Mouse (Mus musculus) G1E (cell line): Measurements from ENCODE around the gene Umps.

ENCODE experiments used
- CTCF ChIP-seq: IDR thresholded peaks from 2 replicates; pipeline ENCODE4 v1.5.1; 2012; ENCODE audit warnings: low read depth, low read length, inconsistent platforms, mixed read lengths
- POLR2AphosphoS5 ChIP-seq: IDR thresholded peaks from 2 replicates; pipeline ENCODE4 v1.6.1; 2012; ENCODE audit warnings: low read depth, low read length, inconsistent platforms; ENCODE audit not compliant: insufficient replicate concordance

DNA sequence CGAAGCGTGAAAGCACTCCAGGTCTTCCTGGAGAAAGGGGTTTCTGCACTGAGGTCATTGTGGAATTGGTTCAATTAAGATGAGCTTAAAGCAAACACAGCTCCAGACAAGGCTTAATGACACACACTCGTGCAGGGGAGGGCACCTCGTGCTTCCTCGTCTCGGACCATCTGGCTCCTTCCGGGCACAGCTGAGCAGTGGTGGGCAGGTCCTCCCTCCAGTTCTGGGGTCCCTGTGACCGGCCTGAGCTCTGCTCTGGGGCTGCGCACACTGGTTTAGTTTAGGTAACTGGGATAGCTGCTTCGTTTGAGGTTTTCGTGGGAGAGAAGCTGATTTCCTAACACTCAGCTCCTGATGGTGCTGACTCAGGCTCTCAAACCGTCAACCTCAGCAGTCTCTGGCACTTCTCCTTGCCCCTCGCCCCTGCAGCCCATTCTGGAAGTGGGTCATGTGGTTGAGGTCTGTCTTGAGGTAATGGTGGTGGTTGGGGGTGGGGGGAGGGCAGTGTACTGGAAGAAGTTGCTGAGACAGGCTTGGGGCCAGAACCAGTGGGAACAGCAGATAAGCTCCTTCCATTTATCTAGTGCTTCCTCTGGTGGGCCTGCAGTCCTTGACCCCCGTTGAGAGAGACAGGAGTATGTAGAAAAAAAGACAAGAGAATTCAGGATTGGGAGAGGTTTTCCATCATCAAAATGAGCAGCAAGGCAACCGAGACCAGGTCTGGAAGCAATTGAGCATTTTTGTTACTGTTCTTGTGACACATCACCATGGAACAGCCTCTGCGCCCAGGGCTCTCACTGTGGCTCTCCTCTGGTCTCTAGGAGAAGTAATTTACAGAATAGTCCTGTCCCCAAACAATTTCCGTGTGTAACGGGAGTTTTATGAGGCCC lies 44.5 kb downstream of the Umps start:
- TF ChIP-seq CTCF (no peak), POLR2AphosphoS5 (no peak)
